Comparison of ENCODE assay signal across 16 mouse cellular contexts in the genomic region with DNA sequence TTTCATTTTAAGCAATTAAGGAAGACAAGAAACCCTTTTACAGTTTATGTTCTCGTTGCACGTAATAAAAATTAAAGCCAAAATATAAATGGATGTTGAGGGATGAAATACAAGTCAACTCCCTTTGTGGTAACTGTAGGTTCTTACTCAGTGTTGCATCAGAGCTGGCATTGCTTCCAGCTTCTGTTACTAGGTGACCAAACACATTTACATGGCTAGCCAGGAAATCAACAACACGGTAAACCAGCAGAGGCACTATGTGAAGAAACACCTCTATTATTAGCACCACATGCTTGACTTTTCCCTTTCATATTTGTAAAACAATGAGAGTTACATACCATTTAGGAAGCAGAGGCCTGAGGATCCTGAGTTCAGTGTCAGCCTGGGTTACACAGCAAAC. TPM values are rescaled to one million over a fixed set of nuclear protein-coding genes. Genes with fewer than 3 reads are reported as not detected.
DNase-seq lines count a peak whose midpoint lies in the region; TF ChIP-seq lines count a peak whose summit lies in the region.
"Had no signal": no experiment of that assay in that cellular context is flagged by ENCODE, and none has a peak within 500 bp of the region (broad histone marks: within the 10 kb centered on the region; RNA-seq: fewer than 3 reads in every experiment).

No protein-coding gene starts in this region.

- intact Hi-C loops in heart, postnatal 10 days (cut with DNase I): no loop called here

- no peak overlapping the region for H3K4me3 ChIP-seq in lung, adult 2 months (replicated peaks; ENCODE audit: extremely low read depth, low read depth, low read length)
- H3K4me3 ChIP-seq: forebrain, embryonic 12.5 days; liver, embryonic 13.5 days had no signal

- peaks cover 7% of the 10 kb centered on the region for H3K4me1 ChIP-seq in lung, adult 2 months (ENCODE audit: control insufficient read depth, insufficient read depth, low read length)
- H3K4me1 ChIP-seq: forebrain, embryonic 12.5 days had no signal

- WGBS in lung, adult 2 months: 49% methylated on average over 3 of the region's 3 CpGs

- no peak for TF ChIP-seq CTCF in lung, adult 2 months (IDR thresholded peaks at IDR 0.05; ENCODE audit: insufficient read depth, low read length)

- TF ChIP-seq POLR2A in lung, adult 2 months (IDR thresholded peaks at IDR 0.05; ENCODE audit: borderline replicate concordance, extremely low read depth, low read depth, low read length): no peak

- peak; percentile 17 for DNase-seq in adrenal gland, postnatal 14 days
- DNase-seq in adrenal gland, postnatal 4 days (ENCODE audit: low spot score in 2 of 2): no peak
- peak; percentile 64 to 78 for DNase-seq in lung, adult 18-20 months
- DNase-seq in lung, adult 2 months: no peak
- DNase-seq in heart, postnatal 10 days: peak; percentile 45 to 60
- DNase-seq in skeletal muscle tissue, adult 2 months (ENCODE audit: low read depth, low spot score): peak; percentile 61
- no peak for DNase-seq in cerebellum, adult 11 months
- no peak for DNase-seq in spleen, postnatal 4 days (ENCODE audit: low spot score in 2 of 2)
- DNase-seq: embryo, embryonic 11 days; kidney, adult 11 months; liver, embryonic 13.5 days; midbrain, embryonic 14.5 days; thymus, postnatal 25 days had no signal

RNA-seq across cellular contexts. Expression of gene Rmnd5a, which starts 21.6 kb away (rescaled TPM):
- total RNA-seq in adrenal gland, postnatal 14 days (2021): 72.6 and 78.7 TPM in 2 replicates
- total RNA-seq in adrenal gland, postnatal 4 days (2021): 10 to 100 TPM; 75.1 to 81.6 TPM
- 17.0 and 26.4 TPM in 2 replicates for polyA plus RNA-seq in lung, adult 2 months (2012; rRNA removed)
- 10 to 100 TPM; 58.0 to 64.8 TPM for total RNA-seq in heart, postnatal 10 days (2021)

RNA-seq across cellular contexts. Expression of gene Cd8a, which starts 45.6 kb away (rescaled TPM):
- 1.5 and 6.6 TPM in 2 replicates for total RNA-seq in adrenal gland, postnatal 14 days (2021)
- under 1 TPM in 1 of 2 experiments, not detected in 1; 0.40 TPM for total RNA-seq in adrenal gland, postnatal 4 days (2021)
- 1.4 and 2.4 TPM in 2 replicates for polyA plus RNA-seq in lung, adult 2 months (2012; rRNA removed)
- 1 to 10 TPM in 1 of 2 experiments, under 1 TPM in 1; 0.60 to 2.6 TPM for total RNA-seq in heart, postnatal 10 days (2021)
- total RNA-seq: layer of hippocampus, postnatal 25 days had no signal
- polyA plus RNA-seq: forebrain, embryonic 12.5 days; heart, embryonic 14.5 days; liver, embryonic 13.5 days; midbrain, embryonic 14.5 days had no signal

Comparison
In these comparisons a context has a peak if more than half of its experiments do, and no peak if none do; other contexts are left out.
1. DNase-seq: peak in adrenal gland, postnatal 14 days (single experiment), lung, adult 18-20 months (2 of 2), heart, postnatal 10 days (2 of 2) and skeletal muscle tissue, adult 2 months (single experiment); none in adrenal gland, postnatal 4 days (0 of 2), lung, adult 2 months (single experiment), cerebellum, adult 11 months (single experiment) and spleen, postnatal 4 days (0 of 2).